Mouse (Mus musculus) C2C12 (cell line): ENCODE measurements around the gene Galnt16.

Experiments
- CTCF ChIP-seq: IDR thresholded peaks from one replicate; pipeline ENCODE4 v1.5.1; 2011; ENCODE audit not compliant: control insufficient read depth, insufficient read depth, insufficient read length
- FOSL1 ChIP-seq: IDR thresholded peaks from one replicate; pipeline ENCODE4 v1.8.0; 2011; ENCODE audit warnings: mild to moderate bottlenecking, low read length; ENCODE audit not compliant: poor library complexity, insufficient read depth, severe bottlenecking

DNA sequence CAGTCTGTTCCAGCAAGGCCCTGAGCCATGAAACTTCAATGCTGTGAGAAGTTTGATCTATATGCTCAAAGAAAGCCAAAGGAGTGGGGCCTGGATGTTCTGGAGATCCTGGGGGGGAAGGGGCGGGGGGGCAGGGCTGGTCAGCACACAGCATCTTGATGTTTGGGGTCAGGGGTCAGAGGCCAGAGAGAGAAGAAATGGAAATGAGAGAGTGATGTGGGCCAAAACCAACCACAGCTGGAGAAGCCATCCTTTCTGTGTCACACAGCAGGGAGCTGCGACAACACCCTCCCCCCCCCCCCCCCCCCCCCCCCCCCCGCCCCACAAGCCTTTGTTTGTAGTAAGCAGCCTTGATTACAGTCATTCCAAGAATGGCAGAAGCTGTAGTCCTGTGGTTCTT lies 35.1 kb downstream of the Galnt16 start:
- TF ChIP-seq CTCF, result no peak
- no peak for TF ChIP-seq FOSL1
